Mouse (Mus musculus) cerebellum, adult 2 months (tissue): ENCODE measurements around the gene Olfr231.

Source experiments
- CTCF ChIP-seq: fragments of 200-500 bp; IDR thresholded peaks from 2 replicates; pipeline ENCODE4 v1.5.1; 2011; ENCODE audit warnings: low read depth, mild to moderate bottlenecking, control low read depth, low read length, moderate library complexity, borderline replicate concordance; ENCODE audit not compliant: insufficient read depth
- POLR2A ChIP-seq: fragments of 200-500 bp; IDR thresholded peaks from 2 replicates; pipeline ENCODE4 v1.6.1; 2011; ENCODE audit warnings: low read length, control low read depth, borderline replicate concordance; ENCODE audit not compliant: insufficient read depth

- TF ChIP-seq POLR2A: no peak
- no peak for TF ChIP-seq CTCF
Observed at GRCm38 (mm10) chr1:174141384-174141783, 20.4 kb upstream of the Olfr231 start.
